Mouse (Mus musculus): ENCODE data around the gene Ckmt1.
"Not testable (repeated sequence)": the region's sequence is repeated elsewhere in the genome, so short reads cannot be mapped to it uniquely, and the experiment has no call there.

Ckmt1 gene

GRCm38 (mm10) chr2:121357494-121357893 lies at the start of gene Ckmt1:
Ckmt1 (plus strand) TSS chr2:121357714.
- DNase-seq (ENCODE audit: low spot score in 2 of 2), result no peak

GRCm38 (mm10) chr2:121308997-121309416 lies 48.5 kb upstream of the Ckmt1 start:
- DNase-seq (ENCODE audit: low spot score in 2 of 2), result no peak

- DNase-seq (ENCODE audit: low spot score in 2 of 2), result no peak
These were observed 41.2 kb upstream of the Ckmt1 start for GRCm38 (mm10) chr2:121316278-121316677.

GRCm38 (mm10) chr2:121323041-121323440 lies 34.5 kb upstream of the Ckmt1 start:
- no peak for DNase-seq (ENCODE audit: low spot score in 2 of 2)

- DNase-seq (ENCODE audit: low spot score in 2 of 2), result no peak
These were observed 33.6 kb upstream of the Ckmt1 start for GRCm38 (mm10) chr2:121323693-121324470.

GRCm38 (mm10) chr2:121329492-121329891 lies 28.0 kb upstream of the Ckmt1 start:
- DNase-seq (ENCODE audit: low spot score in 2 of 2), result no peak

- no peak for DNase-seq (ENCODE audit: low spot score in 2 of 2)
These were observed 18.5 kb upstream of the Ckmt1 start for GRCm38 (mm10) chr2:121339057-121339456.

- no peak for DNase-seq (ENCODE audit: low spot score in 2 of 2)
These were observed 4.4 kb upstream of the Ckmt1 start for GRCm38 (mm10) chr2:121353156-121353555.

- no peak for DNase-seq (ENCODE audit: low spot score in 2 of 2)
These were observed 3.1 kb upstream of the Ckmt1 start for GRCm38 (mm10) chr2:121354378-121354777.

- peak; percentile 95 to 98 for DNase-seq (ENCODE audit: low spot score in 2 of 2)
These were observed 2.5 kb upstream of the Ckmt1 start, which contains the start of gene Ppip5k1 for GRCm38 (mm10) chr2:121354820-121355592. Ppip5k1 (minus strand) TSS chr2:121355396.

- no peak for DNase-seq (ENCODE audit: low spot score in 2 of 2)
These were observed 447 bp downstream of the Ckmt1 start for GRCm38 (mm10) chr2:121357961-121358360.

GRCm38 (mm10) chr2:121358381-121358780 lies 867 bp downstream of the Ckmt1 start:
- DNase-seq (ENCODE audit: low spot score in 2 of 2), result peak; percentile 77 to 80

GRCm38 (mm10) chr2:121359461-121359860 lies 1.9 kb downstream of the Ckmt1 start:
- no peak for DNase-seq (ENCODE audit: low spot score in 2 of 2)

GRCm38 (mm10) chr2:121363656-121364055 lies 6.1 kb downstream of the Ckmt1 start:
- DNase-seq (ENCODE audit: low spot score in 2 of 2), result no peak

GRCm38 (mm10) chr2:121368831-121369230 lies 11.3 kb downstream of the Ckmt1 start:
- no peak for DNase-seq (ENCODE audit: low spot score in 2 of 2)

- no peak for DNase-seq (ENCODE audit: low spot score in 2 of 2)
These were observed 13.4 kb downstream of the Ckmt1 start for GRCm38 (mm10) chr2:121370921-121371320.

GRCm38 (mm10) chr2:121372266-121372665 lies 14.8 kb downstream of the Ckmt1 start:
- DNase-seq (ENCODE audit: low spot score in 2 of 2), result no peak

- DNase-seq (ENCODE audit: low spot score in 2 of 2), result no peak
These were observed 17.3 kb downstream of the Ckmt1 start for GRCm38 (mm10) chr2:121374766-121375165.

GRCm38 (mm10) chr2:121386961-121387575 lies 29.6 kb downstream of the Ckmt1 start, which contains the start of gene Strc:
Strc (minus strand) TSS chr2:121387168.
- DNase-seq (ENCODE audit: low spot score in 2 of 2), result not testable (repeated sequence)

- DNase-seq (ENCODE audit: low spot score in 2 of 2), result peak; percentile 39 to 75
These were observed 39.1 kb downstream of the Ckmt1 start for GRCm38 (mm10) chr2:121396624-121397023.

GRCm38 (mm10) chr2:121403296-121403695 lies 45.8 kb downstream of the Ckmt1 start:
- DNase-seq (ENCODE audit: low spot score in 2 of 2), result no peak

GRCm38 (mm10) chr2:121408160-121408559 lies 50.6 kb downstream of the Ckmt1 start:
- no peak for DNase-seq (ENCODE audit: low spot score in 2 of 2)
